Mouse (Mus musculus): ENCODE results near the gene Slamf9. TPM values are rescaled to one million over a fixed set of nuclear protein-coding genes. Genes with fewer than 3 reads are reported as not detected.
A peak's percentile ranks its signal among the peaks of the same experiment; 100 is the strongest.

The Slamf9 gene
- total RNA-seq, 2 experiments from 2014 or later, result 0.33 to 0.57 TPM

DNA sequence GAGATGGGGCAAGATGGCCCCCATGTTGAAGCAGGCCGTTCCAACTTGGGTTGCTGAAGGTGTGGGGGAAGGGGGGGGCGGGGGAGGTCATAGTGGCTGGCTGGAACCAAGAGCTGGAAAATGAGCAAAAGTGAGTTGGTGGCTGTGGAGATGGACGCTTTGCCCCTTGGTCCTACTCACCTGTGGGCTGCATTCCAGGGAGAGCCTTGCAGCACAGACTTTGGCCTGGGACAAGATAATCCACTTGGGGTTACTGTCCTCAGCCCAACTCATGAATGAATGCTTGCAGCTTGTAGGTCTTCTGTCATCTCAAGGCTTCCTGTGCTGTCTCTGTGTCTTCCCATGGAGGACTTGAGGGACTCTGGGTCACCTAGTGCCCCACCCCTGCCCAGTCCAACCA, 32.5 kb downstream of the Slamf9 start:
- no peak for DNase-seq
- intact Hi-C loops (cut with DNase I; ENCODE audit: low total_unique reads), result no loop called here

DNA sequence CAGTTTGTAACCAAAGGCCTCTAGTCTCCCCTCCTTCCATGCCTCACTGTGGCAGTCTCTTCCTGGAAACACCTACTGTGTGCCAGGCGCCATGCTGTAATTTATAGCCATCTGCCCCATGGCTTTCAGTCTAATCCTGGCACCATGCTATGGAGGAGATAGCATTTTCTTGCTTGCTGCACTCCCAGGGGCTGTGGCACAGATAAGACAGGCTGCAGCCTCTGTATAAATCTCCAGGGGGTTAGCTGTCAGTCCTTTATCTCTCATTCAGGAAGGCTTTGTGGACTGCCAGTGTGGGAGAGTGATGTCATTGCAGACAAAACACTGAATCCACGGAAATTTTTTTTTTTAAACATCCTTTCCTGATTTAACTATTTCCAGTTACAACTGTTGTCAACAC, 33.0 kb downstream of the Slamf9 start:
- DNase-seq, result no peak
- intact Hi-C loops (cut with DNase I; ENCODE audit: low total_unique reads), result no loop called here

DNA sequence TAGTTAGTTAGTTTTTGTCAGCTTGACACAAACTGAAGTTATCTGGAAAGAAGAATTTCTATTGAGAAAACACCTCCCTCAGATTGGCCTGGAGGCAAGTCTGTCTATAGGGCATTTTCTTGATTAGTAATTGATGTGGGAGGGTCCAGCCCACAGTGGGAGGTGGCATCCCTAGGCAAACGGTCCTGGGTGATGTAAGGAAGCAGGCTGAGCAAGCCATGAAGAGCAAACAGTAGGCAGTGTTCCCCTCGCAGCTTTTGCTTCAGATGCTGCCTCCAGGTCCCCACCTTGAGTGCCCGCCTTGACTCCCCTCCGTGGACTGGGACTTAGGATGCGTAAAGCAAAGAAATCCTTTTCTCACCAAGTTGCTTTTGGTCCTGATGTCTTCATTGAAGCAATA, 34.1 kb downstream of the Slamf9 start:
- no peak for DNase-seq
- intact Hi-C loops (cut with DNase I; ENCODE audit: low total_unique reads), result no loop called here

DNA sequence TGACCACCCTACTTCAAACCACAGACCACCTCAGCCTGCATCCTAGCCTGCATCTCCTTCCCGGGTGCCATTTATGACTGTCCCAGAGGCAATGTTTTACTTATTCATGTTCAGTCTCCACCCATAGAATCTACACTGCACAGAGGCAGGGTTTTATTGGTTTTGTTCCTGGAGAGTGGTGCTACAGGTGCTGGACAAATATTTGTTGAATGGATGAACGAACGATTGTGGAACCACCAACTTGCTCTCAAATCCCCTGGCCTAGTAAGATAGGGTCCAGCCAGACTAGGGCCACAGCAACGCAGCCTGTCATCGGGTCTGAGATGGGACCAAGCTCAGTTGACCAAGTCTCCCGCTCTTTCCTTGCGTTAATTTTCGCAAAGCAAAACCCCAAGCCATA, 34.8 kb downstream of the Slamf9 start:
- intact Hi-C loops (cut with DNase I; ENCODE audit: low total_unique reads), result no loop called here
- no peak for DNase-seq

DNA sequence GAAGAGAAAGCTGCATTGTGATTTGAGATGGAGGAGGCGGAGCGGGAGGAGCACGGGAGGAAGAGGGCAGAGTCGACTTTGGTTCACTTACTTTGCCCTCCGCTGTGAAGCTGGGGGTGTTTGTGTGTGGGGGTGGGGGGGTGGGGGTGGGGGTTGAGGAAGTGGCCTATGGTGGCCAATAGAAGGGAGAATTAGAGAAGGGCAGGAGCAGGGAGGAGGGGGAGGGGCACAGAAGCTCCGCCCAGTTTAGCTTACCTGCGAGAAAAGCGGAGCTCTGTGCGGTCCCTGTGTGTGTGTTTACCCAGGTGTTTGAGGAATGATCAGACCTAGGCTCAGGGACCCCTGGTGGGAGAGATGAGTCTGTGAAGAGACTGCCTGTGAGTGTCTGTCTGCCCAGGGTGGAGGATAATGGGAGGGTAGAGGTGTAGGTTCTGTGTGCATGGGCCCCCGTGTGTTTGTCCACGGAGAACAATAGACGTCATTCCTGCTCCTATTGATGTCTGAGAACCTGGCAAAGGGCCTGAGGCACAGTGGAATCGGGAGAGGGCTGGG, 35.3 kb downstream of the Slamf9 start:
- intact Hi-C loops (cut with DNase I; ENCODE audit: low total_unique reads), result no loop called here

DNA sequence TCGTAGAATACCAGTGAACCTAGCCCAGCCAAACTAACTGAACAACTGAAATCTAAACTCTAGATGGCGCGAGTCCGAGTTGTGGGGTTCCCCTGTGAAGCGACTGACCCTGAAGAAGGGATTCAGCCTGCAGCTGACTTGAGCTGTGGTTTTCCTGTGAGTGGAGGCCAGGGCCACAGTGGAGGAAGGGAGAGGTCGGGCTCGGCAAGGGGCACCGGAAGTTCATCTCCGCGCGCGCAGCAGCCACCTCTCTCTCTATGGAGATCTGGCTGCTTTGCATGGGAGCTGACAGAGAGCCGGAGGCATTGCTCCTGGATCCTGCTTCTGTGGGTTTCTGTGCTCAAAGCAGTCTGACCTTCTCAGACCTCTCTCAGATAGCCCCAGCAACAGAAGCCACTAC, 37.8 kb downstream of the Slamf9 start:
- DNase-seq, result peak; percentile 66
- intact Hi-C loops (cut with DNase I; ENCODE audit: low total_unique reads), result no loop called here

More for the DNA sequence above, 35.3 kb downstream of the Slamf9 start:
- DNase-seq, result no peak

DNA sequence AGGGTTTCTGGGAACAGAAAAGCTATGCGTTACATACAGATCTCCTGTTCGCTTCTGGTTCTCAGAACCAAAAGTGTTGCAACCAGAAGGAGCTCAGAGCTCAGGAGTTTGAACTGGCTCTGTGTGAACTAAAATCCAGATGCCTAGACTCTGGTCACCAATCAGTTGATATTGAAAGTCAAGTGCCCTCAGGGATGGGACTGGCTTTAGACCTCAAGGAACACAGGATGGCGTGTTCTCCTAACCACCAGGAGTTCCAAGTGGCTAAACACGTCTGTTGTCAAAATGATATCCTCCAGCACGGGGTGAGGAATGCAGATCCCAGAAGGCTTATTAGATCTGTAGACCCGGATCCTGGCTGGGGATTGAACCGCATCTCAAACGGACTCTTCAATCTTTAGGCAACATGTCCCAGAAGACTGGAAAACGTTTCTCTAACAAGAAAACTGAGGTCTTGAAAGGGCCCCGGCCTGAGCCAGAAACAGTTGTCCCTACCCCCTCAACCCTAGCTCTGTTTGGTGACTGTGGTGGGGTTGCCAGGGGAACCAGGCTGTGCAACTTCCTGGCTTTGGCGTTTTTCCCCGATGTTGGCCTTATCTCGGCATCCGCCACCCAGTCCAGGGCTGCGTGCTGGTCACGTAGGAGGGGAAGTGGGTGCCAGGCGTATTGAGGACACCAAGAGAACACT, 38.5 kb downstream of the Slamf9 start:
- intact Hi-C loops (cut with DNase I; ENCODE audit: low total_unique reads), result no loop called here
- peak; percentile 59 for DNase-seq

DNA sequence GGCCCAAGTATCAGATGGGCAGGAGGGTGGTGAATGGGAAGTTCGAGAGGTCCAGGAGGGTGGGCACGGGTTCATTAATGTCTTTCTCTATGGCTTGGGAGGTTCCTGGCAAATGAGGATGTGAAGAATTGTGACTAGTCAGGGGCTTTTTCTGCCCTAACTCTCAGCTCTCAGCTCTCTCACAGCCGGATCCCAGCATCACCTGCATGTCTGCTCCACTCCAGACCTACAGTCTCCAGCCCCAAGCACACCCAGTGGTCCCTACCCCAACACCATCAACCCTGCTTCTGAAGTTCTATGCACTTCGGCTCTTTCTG, 39.0 kb downstream of the Slamf9 start:
- DNase-seq, result no peak
- intact Hi-C loops (cut with DNase I; ENCODE audit: low total_unique reads), result no loop called here

DNA sequence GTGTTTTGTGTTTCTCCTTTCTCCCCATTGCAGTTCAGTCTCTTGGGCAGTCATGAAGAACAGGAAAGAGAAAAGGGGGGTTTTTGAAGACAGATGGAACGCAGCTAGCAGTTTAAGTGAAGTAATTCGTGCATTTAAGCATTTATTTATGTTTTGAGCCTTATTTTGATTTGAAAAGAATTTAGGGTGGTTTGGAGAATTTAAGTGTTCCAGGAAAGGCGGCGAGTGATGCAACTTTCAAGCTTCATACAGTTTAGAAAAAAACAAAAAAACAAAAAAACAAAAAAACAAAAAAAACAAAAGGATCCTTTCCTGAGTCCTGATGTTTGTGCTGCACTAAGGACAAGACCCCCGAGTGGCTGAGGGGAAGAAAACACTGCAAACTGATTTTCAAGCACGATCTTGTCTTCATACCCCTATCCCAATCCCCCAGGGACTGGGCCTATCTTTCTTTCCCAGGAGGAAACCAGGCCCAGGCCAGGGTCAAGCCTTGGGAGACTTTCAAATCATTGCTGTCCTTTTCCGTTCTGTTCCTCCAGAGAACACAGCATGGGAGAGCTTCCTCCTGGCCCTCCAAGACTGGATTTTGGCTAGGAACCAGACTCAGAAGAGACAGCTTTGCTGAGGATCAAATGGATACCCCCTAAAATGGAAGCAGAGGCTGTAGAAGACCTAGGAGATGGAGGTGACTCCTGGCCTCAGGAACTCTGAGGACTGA, 39.6 kb downstream of the Slamf9 start:
- DNase-seq, result no peak
- intact Hi-C loops (cut with DNase I; ENCODE audit: low total_unique reads), result no loop called here

DNA sequence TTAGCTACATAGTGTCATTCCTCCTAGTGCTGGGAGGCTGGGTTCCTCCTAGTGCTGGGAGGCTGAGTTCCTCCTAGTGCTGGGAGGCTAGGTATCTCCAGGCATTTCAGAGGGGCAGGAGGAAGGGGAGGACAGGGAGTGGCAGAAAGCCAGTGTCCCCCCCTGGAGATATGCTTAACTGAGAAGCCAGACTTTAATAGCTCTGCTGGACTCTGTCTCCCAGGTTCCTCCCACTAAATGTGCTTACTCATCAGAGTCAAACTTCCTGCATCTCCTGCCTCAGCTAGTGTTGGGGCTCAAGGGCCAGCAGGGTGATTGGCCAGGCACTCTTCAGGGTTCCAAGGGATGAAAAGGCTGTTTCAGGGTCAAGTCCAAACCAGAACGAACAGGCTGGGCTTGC, 40.2 kb downstream of the Slamf9 start:
- intact Hi-C loops (cut with DNase I; ENCODE audit: low total_unique reads), result no loop called here

DNA sequence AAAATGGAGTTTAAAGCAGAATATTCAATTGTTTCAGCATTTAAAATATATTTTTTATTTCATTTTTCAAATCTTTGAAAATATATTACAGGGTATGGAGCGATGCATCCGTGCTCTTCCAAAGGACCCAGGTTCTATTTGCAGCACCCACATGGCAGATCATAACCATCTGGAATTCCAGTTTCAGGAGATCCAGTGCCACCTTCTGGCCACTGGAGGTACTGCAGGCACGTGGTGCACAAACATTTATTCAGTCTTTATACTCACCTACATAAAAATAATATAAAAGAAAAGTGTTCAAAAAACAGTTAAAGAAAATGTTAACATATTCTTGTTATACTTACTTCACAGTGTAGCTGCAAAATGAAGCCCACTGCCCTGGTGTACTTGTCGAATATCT, 42.9 kb downstream of the Slamf9 start:
- DNase-seq, result no peak
- intact Hi-C loops (cut with DNase I; ENCODE audit: low total_unique reads), result no loop called here

More for the DNA sequence above, 40.2 kb downstream of the Slamf9 start:
- no peak for DNase-seq

DNA sequence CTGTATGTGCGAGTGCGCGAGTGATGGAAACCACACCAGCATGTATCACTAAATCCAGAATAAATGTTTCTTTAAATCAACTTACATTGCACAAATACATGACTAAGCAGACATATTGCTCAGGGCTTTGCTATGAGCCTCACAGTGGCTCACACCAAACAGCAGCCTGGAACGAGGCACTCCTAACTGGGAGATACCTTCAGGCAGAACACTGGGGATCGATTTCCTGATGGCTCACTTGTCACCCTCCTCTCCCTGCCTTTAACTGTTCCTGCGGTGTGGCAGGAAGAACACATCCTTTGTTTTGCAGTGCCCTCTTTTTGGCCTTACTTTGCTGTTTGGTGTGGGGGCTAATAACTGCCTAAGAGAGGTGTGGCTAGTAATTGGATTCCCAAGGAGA, 44.5 kb downstream of the Slamf9 start:
- intact Hi-C loops (cut with DNase I; ENCODE audit: low total_unique reads), result no loop called here
- no peak for DNase-seq

DNA sequence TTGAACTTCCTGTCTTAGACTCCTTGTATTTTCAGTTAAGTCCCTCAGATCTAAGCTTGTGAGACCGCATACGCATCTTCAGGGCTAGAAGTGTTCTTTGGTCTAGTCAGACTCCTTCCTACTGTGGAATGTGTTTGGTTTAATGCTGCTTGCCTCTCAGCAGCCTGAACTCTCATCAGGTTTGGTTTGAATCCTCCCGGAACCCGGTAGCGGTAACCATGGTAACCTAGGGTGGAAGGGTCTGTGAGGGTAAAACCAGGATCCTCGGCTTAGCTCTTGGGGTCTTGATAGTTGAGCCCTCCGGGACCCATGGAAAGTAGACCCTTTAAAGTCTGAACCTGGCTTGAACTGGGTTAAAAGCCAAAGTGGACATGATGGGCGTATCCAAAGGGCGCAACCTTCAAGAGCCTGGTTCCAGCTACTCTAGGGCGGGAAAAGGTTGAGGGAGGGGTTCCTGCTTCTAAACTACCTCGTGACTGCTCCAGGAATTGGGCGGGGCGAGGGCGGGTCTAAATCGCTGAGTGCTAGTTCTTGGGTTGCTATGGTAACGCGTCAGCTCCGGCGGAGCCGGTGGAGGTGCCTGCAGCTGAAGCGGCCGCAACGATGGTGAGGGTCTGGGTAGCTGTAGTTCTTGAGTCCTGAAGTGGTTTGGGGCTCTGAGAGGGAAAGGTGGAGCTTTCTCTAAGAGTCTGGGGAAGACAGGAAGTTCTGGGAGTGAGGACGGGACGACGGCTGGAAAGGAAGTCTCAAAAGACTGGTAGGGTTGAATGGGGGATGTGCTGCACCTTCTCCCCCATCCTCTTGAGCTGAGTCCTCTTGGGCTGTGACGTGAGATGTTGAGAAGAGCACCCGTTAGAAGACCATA, 45.6 kb downstream of the Slamf9 start, which contains the start of gene Cfap45:
Cfap45 (plus strand) TSS at position 226 of the 865 bp plus-strand sequence.
- intact Hi-C loops (cut with DNase I; ENCODE audit: low total_unique reads), result no loop called here
- peak; percentile 75 for DNase-seq

DNA sequence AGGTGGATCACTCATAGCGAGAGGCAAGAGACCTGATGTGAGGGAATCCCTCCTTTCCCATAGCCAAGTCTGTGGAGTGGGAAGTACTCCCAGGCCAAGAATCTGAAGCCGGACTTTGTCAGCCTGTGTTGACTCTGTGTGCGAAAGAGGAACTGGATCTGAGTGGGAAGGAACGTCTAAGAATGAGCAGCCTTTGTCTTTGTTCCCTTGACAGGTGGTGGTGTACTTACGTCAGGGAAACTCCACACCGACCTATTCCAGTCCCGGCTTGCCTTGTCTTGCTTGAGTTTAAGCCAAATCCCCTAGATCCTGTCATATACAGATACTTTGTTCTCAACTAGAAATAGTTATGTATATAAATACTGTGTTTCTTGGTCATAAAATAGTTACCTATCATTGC, 47.4 kb downstream of the Slamf9 start:
- intact Hi-C loops (cut with DNase I; ENCODE audit: low total_unique reads), result no loop called here
- no peak for DNase-seq

DNA sequence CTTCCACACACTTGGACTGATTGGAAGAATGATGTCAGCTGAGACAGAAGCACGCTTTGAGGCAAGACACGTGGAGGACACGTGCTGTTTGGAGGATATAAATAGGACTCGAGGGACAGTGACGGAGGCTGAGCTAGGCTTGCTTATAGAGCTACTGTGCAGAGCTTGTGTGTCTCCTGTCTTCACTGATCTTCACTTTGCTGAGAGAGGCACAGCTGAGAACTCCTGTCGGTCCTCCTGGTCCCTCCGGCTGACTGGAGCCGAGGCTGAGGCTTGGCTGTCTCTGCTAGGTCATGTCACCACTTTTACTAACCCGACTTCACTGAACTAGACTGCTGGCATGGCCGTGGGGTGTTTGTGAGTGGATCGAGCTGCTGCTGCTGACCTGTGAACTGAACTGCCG, 48.5 kb downstream of the Slamf9 start:
- intact Hi-C loops (cut with DNase I; ENCODE audit: low total_unique reads), result no loop called here
- no peak for DNase-seq

DNA sequence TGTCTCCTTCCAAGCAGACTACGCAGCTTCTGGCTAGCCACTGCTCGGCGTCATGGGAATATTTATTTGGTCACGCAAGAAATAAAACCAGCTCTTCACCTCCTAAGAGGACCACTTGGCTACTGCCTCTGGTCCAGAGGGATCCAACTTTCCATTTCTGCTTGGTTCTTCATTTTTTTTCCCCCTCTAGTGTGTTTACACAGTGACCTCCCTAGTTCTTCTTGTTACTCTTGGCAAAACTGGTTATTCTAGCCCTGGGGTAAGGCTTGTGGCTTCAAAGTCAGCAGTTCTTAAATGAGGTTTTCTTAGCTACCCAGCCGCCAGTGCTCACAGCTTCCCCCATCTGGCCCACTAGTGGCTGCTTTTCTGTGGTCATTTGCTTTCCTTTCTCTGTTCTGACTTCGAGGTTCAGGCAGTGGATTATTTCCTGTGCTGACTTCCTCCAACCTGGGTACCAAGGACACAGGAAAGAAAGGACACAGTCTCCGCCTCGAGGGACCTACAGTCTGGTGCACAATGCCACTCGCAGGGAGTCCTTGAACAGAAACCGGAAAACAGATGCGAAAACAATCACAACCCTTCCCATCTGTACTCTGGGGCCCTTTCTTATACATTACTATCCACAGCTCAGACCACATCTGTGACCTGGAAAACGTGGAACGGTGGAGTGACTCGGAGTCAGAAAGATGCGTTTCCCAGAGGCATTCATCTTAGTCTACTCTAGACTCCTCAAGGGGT, 50.0 kb downstream of the Slamf9 start:
- no peak for DNase-seq
- intact Hi-C loops (cut with DNase I; ENCODE audit: low total_unique reads), result no loop called here

DNA sequence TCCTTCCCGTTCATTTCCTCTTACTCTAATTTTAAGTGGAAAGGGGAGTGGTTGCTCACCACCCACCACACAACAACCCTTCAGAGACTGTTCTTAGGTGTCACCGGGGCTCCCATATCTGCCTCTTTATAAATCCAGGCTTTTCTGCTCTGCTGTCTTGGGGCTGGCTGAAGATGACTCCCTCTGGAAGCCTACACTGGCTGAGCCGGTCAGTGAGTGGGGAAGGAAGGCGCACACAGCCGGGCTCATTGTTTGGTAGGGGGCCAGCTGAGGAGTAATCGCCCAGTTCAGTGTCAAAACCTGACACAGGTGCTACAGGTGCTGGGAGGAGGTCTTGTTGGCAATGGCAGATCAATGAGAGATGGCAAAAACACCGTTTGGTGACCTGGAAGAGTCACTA, 50.8 kb downstream of the Slamf9 start:
- intact Hi-C loops (cut with DNase I; ENCODE audit: low total_unique reads), result no loop called here
- no peak for DNase-seq

DNA sequence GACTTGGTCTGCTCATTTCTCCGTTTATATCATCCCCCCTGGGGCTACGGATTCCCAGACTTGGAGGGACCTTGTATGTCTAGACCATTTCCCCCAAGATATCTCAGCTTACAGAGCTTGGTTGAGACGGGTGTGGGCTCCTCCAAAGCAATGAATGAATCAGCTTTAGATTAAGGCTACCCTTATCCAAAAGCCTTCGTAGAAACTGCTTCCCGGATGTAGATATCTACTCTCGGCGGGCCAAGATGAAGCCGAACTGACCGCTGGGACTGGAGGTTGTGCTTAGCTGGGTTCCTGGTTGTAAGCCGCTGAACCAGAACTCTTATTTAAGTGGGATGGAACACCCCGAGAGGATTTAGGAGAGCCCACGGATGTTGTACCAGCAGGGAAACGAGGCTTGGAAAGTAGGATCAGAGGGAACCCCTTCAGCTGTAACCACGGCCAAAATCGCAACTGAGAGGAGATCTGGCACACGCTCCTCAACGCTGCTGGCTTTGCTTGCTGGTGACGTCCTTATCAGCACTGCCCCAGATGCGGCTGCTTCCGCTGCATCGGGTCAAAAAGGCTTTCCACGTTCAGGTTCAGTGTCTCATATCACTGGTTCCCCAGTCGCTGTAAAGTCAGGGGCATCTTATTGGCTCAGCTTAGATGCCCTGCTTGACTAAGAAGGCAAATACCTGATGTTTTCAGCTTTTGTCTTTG, 51.4 kb downstream of the Slamf9 start:
- no peak for DNase-seq
- intact Hi-C loops (cut with DNase I; ENCODE audit: low total_unique reads), result no loop called here

DNA sequence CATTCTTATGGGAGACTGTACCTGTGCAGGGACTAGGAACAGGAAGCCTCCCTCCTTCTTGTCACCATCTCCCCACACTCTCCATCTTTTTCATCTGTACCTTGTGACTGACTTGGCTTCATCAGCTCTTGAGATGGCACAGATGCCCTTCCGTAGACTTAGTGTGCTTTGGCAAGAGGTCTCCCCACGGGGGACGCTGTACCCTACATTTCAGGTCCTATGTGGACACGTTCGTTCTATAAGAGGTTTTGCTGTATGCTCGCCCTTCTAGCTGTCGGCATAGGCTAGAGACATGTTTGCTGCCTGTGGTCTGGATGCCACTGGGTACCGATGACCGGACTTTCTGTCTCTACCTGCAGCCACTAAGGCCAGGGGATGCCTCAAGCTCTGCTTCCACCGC, 52.3 kb downstream of the Slamf9 start:
- no peak for DNase-seq
- intact Hi-C loops (cut with DNase I; ENCODE audit: low total_unique reads), result no loop called here

All from gastrocnemius, postnatal 14 days (tissue).